Mouse (Mus musculus): ENCODE measurements around the gene Filip1l. TPM values are rescaled to one million over a fixed set of nuclear protein-coding genes. Genes with fewer than 3 reads are reported as not detected.

The Filip1l gene
- total RNA-seq (2023; ENCODE audit: inconsistent age): 182 to 197 TPM (median 188 TPM) in 4 replicates

GRCm38 (mm10) chr16:57352751-57353150 lies at the start of gene Filip1l:
Gene Filip1l (plus strand): TSS chr16:57353093.

GRCm38 (mm10) chr16:57606444-57607227 lies 253.7 kb downstream of the Filip1l start, which contains the start of gene Cmss1:
Gene Cmss1 (minus strand): TSS chr16:57606864.

Other genes starting within 250 kb of the Filip1l start
- gene Tomm70a, start 231.4 kb upstream of the Filip1l start, total RNA-seq (2023; ENCODE audit: inconsistent age): 29.7 to 31.8 TPM (median 30.5 TPM) in 4 replicates
- gene Nit2, start 185.8 kb upstream of the Filip1l start, total RNA-seq (2023; ENCODE audit: inconsistent age): 14.9 to 28.3 TPM (median 17.2 TPM) in 4 replicates
- 51.3 to 62.7 TPM (median 59.2 TPM) in 4 replicates for gene Tbc1d23, start 121.6 kb upstream of the Filip1l start, total RNA-seq (2023; ENCODE audit: inconsistent age)
- 0.18 to 0.22 TPM in 2 of 4 replicates, not detected in the others for gene Tmem30c, start 60.2 kb upstream of the Filip1l start, total RNA-seq (2023; ENCODE audit: inconsistent age)